Mouse (Mus musculus): ENCODE data around the gene Olfr1444. TPM values are rescaled to one million over a fixed set of nuclear protein-coding genes. Genes with fewer than 3 reads are reported as not detected.

Olfr1444 gene
- polyA plus RNA-seq (2016; fragmentation: Nextera tagmentation; extraction: Ambion mirVana) = not detected in 2 replicates

DNA sequence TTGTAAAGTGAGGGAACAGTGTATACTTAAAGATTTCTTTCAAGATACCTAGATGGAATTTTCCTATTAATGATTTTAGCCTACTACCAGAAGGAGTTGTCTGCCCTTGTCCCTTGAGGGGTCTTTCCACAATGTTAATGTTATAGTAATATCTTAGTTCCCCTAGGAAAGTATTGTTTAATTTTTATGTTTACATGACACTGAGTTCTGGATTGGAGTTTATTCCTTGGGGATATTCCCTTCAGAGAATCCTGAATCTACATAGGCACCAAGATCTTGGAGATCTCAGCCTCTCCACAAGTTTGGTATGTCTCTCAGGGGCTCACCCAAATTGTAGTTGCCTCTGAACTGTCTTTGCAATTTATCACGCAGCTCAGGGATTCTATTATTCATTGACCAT, at the start of gene Olfr1444:
TSS of gene Olfr1444 (plus strand) at position 301 of the 400 bp plus-strand sequence.
- WGBS = 60% methylated on average over 1 of the region's 1 CpGs
- no peak within 1 kb of the TSS for H3K4me3 ChIP-seq
- no peak for DNase-seq (ENCODE audit: extremely low spot score, low spot score)
- H3K27ac ChIP-seq = no peak within 1 kb of the TSS
- H3K4me1 ChIP-seq = no peaks in the 10 kb centered on the region
- no peaks in the 10 kb centered on the region for H3K36me3 ChIP-seq (replicated peaks)
- H3K9me3 ChIP-seq = peaks cover 10% of the 10 kb centered on the region
- no peaks in the 10 kb centered on the region for H3K27me3 ChIP-seq (ENCODE audit: poor library complexity, severe bottlenecking)

DNA sequence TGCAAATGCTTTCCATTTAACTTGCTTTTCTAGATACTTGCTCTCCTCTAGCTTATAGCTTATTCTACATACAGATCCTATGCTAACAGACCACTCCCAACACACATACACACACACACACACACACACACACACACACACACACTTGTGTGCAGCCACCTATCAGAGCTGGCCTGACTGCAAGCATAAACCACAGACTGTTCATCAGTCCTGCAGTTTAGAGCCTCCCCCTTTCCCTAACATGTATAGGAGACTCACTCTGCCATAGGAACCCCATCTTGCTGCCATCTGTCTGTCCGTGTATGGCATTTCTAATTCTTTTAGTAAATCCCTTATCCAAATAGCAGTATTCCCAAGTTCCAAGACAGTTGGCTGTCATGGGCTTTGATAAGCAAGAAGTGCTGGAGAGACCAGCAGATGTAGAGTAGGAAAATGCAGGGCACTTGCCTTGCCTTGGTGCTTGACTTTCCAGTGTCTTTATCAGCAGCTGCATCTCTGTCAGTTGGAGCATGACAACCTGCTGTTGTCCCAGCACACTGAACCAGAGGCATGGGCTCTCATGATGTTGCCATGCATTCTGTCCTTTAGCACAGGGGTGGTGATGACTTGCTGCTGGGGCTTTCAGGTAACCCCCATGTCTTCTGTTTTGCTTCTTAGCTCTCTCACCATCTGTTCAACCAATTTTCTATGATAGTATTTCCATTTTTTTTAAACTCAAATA, 44.3 kb upstream of the Olfr1444 start:
- Histone ChIP-seq H3K9me3 (no peaks in the 10 kb centered on the region), H3K27me3 (ENCODE audit: poor library complexity, severe bottlenecking) (no peaks in the 10 kb centered on the region), H3K36me3 (replicated peaks) (no peaks in the 10 kb centered on the region), H3K27ac (no peak overlapping the region), H3K4me1 (no peaks in the 10 kb centered on the region), H3K4me3 (no peak overlapping the region)
- no peak for DNase-seq (ENCODE audit: extremely low spot score, low spot score)
- WGBS = 78% methylated on average over 1 of the region's 1 CpGs

DNA sequence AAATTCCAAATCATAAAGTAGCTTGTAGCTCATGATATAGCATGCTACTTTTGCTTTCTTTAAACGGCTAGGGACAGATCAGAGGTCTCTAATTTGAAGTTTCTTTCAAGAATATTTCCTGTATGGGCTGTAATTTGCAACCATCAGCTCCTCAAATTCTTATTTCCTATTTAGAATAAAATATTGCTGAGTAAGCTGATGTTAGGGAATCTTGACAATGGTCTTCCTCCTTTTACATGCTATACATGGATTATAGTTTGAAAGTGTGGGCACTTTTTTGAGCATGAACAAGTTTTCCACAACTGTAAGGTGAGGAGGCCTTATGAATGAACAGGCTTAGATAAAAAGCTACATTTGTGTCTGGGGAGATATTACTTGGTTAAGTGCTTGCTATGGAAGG, 43.2 kb upstream of the Olfr1444 start:
- WGBS = 71% methylated on average over 1 of the region's 1 CpGs
- H3K9me3 ChIP-seq = no peaks in the 10 kb centered on the region
- no peak overlapping the region for H3K4me3 ChIP-seq
- no peaks in the 10 kb centered on the region for H3K4me1 ChIP-seq
- no peak overlapping the region for H3K27ac ChIP-seq
- no peaks in the 10 kb centered on the region for H3K36me3 ChIP-seq (replicated peaks)
- no peaks in the 10 kb centered on the region for H3K27me3 ChIP-seq (ENCODE audit: poor library complexity, severe bottlenecking)
- DNase-seq (ENCODE audit: extremely low spot score, low spot score) = no peak

DNA sequence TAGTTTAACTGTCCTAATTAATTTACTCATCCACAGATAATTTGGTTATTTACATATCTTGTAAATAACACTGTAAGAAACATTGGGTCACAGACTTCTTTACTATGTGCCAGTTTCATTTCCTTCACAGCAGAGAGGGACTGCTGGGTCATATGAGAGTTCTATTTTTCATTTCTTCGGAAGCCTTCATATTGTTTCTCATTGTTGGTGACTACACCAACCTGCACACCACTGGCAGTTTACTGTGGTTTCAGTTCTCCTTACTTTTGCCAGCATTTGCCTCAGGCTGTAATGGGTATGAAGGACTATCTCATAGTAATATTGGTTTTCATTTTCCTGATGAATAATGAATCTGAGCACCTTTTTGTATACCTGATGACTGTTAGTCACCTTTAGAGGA, 38.6 kb upstream of the Olfr1444 start:
- no peak for DNase-seq (ENCODE audit: extremely low spot score, low spot score)
- no peak overlapping the region for H3K27ac ChIP-seq
- no peaks in the 10 kb centered on the region for H3K36me3 ChIP-seq (replicated peaks)
- H3K27me3 ChIP-seq (ENCODE audit: poor library complexity, severe bottlenecking) = no peaks in the 10 kb centered on the region
- 93% methylated on average over 1 of the region's 1 CpGs for WGBS
- H3K4me1 ChIP-seq = no peaks in the 10 kb centered on the region
- H3K4me3 ChIP-seq = no peak overlapping the region
- no peaks in the 10 kb centered on the region for H3K9me3 ChIP-seq

DNA sequence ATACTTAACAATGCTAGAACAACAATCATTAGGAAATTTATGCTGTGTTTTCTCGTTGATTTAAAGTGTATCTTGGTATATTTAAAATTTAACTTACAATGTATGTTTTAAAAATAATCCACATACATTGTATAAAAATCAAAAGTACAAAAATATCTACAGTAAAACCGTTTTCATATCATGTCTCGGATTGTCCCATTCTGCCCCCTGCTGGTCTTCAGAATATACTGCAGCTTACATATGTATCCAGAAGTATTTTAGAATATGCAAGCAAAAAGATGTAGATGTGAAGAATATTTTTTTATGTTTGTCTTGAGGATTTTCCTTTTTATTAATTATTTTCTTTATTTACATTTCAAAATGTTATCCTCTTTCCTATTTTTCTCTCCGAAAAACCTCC, 36.7 kb upstream of the Olfr1444 start:
- DNase-seq (ENCODE audit: extremely low spot score, low spot score) = no peak
- H3K36me3 ChIP-seq (replicated peaks) = no peaks in the 10 kb centered on the region
- no peak overlapping the region for H3K4me3 ChIP-seq
- H3K9me3 ChIP-seq = no peaks in the 10 kb centered on the region
- H3K27me3 ChIP-seq (ENCODE audit: poor library complexity, severe bottlenecking) = no peaks in the 10 kb centered on the region
- no peaks in the 10 kb centered on the region for H3K4me1 ChIP-seq
- WGBS = 32% methylated on average over 4 of the region's 4 CpGs
- no peak overlapping the region for H3K27ac ChIP-seq

DNA sequence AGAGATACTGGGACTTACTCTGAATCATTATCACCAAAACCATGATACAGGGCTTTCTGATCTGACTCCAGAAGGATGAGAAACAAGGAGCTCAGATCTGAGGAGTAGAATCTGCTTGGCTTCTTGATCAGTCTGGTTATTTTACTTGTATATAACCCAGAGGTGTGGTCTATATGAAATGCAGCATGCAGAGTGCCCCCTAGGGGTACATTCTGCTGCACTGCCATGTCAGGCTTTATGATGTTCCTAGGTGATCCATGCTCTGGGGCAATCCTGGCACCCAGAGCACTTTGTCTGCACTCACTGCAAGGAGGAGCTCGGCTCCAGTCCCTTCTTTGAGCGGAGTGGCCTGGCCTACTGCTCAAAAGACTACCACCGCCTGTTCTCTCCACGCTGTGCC, 32.5 kb upstream of the Olfr1444 start:
- Histone ChIP-seq H3K27ac (no peak overlapping the region), H3K4me1 (no peaks in the 10 kb centered on the region), H3K4me3 (no peak overlapping the region), H3K27me3 (ENCODE audit: poor library complexity, severe bottlenecking) (no peaks in the 10 kb centered on the region), H3K36me3 (replicated peaks) (no peaks in the 10 kb centered on the region), H3K9me3 (no peaks in the 10 kb centered on the region)
- WGBS = 70% methylated on average over 4 of the region's 4 CpGs
- DNase-seq (ENCODE audit: extremely low spot score, low spot score) = no peak

DNA sequence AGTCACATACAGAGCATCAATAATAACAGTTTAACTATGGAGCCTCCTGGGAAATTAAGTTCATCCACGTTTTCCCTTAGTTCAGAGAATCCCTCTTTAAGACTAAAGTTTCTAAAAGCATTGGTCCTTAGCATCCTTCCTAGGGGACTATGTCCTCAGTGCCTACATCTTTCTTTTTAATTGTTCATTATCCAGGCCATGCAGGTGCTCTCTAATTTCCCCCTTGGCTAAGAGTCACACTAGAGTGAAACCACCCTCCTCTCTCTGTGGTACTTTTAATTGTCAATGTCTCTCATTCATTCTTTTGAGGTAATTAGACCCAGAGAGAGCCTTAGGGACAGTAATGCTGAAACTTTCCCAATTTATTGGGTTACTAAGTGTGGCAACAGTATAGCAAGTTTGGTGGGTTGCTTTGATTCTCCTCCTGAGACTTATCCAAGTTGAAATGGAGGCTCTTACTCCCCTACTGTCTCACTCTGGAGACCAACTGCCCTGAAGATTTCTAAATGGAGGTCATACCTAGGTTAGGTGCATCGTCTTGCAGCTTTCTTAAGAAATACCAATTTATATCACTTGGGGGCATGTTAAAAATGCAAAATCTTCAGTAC, 26.2 kb upstream of the Olfr1444 start:
- Histone ChIP-seq H3K36me3 (replicated peaks) (no peaks in the 10 kb centered on the region), H3K27ac (no peak overlapping the region), H3K27me3 (ENCODE audit: poor library complexity, severe bottlenecking) (no peaks in the 10 kb centered on the region), H3K4me1 (no peaks in the 10 kb centered on the region), H3K9me3 (no peaks in the 10 kb centered on the region), H3K4me3 (no peak overlapping the region)
- WGBS = 71% methylated on average over 2 of the region's 2 CpGs
- no peak for DNase-seq (ENCODE audit: extremely low spot score, low spot score)

DNA sequence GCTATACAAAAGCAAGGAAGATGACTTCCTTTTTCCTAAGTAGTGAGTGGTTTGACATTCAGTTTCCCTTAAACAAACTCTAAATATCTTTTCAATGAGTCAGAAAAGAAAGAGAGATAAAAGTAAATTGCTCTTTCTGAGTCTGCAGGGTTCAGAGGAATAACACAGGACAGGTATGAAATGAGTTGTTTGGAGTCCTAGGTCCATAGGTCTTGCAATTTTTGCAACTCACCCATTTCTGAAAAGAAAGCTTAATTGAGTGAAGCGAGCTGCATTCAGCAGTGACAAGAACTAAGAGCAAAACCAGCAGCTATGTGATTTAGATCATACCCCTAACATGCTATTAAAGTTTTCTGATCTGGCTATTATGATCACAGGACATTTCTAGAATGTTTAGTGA, 25.5 kb upstream of the Olfr1444 start:
- H3K36me3 ChIP-seq (replicated peaks) = no peaks in the 10 kb centered on the region
- no peaks in the 10 kb centered on the region for H3K27me3 ChIP-seq (ENCODE audit: poor library complexity, severe bottlenecking)
- H3K4me3 ChIP-seq = no peak overlapping the region
- no peaks in the 10 kb centered on the region for H3K9me3 ChIP-seq
- DNase-seq (ENCODE audit: extremely low spot score, low spot score) = no peak
- no peak overlapping the region for H3K27ac ChIP-seq
- 74% methylated on average over 1 of the region's 1 CpGs for WGBS
- no peaks in the 10 kb centered on the region for H3K4me1 ChIP-seq

DNA sequence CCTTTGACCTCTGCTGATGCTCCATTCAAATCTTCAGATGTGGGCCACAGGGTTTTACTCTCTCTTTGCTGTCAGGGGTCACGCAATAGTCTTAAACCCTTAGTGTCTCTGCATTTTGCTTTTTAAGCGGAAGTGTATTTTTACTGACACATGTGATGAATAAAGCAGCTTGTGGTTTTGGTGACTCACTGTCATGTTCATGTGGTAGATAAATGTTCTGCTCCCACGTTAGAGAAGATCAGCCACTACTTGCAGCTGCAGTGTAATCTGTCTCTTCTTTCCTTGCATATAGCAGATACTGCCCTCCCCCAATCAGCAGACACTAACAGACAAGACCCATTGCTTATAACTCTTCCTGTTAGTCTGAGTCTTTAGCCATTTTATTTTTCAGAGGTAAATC, 23.5 kb upstream of the Olfr1444 start:
- H3K27ac ChIP-seq = no peak overlapping the region
- DNase-seq (ENCODE audit: extremely low spot score, low spot score) = no peak
- no peaks in the 10 kb centered on the region for H3K4me1 ChIP-seq
- H3K9me3 ChIP-seq = no peaks in the 10 kb centered on the region
- no peak overlapping the region for H3K4me3 ChIP-seq
- H3K27me3 ChIP-seq (ENCODE audit: poor library complexity, severe bottlenecking) = no peaks in the 10 kb centered on the region
- 89% methylated on average over 3 of the region's 3 CpGs for WGBS
- H3K36me3 ChIP-seq (replicated peaks) = no peaks in the 10 kb centered on the region

DNA sequence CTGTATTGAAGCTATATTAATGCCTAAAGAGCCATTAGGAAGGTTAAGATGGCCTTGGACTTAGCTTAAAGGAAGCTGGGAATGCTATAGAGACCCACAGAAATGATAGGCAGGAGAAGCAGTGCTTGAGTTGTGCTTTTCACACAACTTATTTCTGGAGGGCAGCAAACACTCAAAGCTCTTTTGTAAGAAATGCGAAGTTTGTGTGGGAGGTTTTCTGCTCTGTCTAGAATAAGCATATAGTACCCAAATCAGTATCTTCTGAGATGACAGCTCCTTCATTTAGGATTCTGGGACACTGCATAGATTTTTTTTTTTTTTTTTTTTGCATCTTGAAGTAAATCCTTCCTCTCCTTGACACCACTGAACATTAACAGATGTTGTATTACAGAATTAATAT, 18.6 kb upstream of the Olfr1444 start:
- Histone ChIP-seq H3K4me1 (no peaks in the 10 kb centered on the region), H3K27ac (no peak overlapping the region), H3K4me3 (no peak overlapping the region), H3K36me3 (replicated peaks) (no peaks in the 10 kb centered on the region), H3K9me3 (no peaks in the 10 kb centered on the region), H3K27me3 (ENCODE audit: poor library complexity, severe bottlenecking) (no peaks in the 10 kb centered on the region)
- 95% methylated on average over 1 of the region's 1 CpGs for WGBS
- no peak for DNase-seq (ENCODE audit: extremely low spot score, low spot score)

DNA sequence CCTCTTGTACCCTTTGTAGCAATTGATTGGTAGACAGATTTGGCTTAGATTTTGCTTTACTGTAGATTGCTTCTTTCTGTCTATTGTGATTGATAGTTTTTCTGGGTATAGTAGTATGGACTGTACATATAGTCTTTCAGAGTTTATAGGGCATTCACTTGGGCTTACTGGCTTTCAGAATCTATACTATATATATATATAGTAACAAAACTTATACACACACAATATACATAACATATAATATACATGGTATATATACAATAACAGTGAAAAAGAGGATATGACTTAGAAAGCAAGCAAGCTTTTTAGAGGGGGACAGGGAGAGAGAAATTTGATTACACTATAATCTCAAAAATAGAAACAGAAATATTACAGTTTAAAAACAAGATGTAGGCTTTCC, 10.7 kb upstream of the Olfr1444 start, which contains the start of gene Gm5244:
TSS of gene Gm5244 (plus strand) at position 301 of the 400 bp plus-strand sequence.
- no peaks in the 10 kb centered on the region for H3K4me1 ChIP-seq
- H3K4me3 ChIP-seq = no peak within 1 kb of the TSS
- H3K27ac ChIP-seq = no peak within 1 kb of the TSS
- no peaks in the 10 kb centered on the region for H3K9me3 ChIP-seq
- DNase-seq (ENCODE audit: extremely low spot score, low spot score) = no peak
- no peaks in the 10 kb centered on the region for H3K27me3 ChIP-seq (ENCODE audit: poor library complexity, severe bottlenecking)
- H3K36me3 ChIP-seq (replicated peaks) = no peaks in the 10 kb centered on the region

DNA sequence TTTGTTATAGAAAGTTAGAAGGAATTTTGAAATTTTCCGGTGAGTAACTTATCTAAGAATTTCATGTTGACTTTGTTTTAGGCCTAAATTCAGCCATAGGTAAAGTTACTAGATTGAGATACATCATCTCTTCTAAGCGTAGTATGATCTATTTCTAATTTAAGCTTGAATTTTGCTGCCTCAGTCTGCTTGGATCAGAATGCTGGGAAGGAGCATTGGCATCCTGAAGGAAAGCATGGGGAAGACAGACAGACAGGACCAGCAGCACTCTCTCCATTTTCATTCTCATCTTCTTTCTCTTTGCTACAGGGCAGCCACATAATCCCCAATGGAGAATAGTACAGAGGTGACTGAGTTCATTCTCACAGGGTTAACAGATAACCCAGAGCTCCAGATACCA, 26.5 kb downstream of the Olfr1444 start, which contains the start of gene Olfr1445:
TSS of gene Olfr1445 (plus strand) at position 301 of the 400 bp plus-strand sequence.
- no peaks in the 10 kb centered on the region for H3K4me1 ChIP-seq
- H3K27ac ChIP-seq = no peak within 1 kb of the TSS
- 88% methylated on average over 2 of the region's 2 CpGs for WGBS
- H3K9me3 ChIP-seq = peaks cover 10% of the 10 kb centered on the region; the same call in 1 of the 2 replicates
- H3K27me3 ChIP-seq (ENCODE audit: poor library complexity, severe bottlenecking) = no peaks in the 10 kb centered on the region
- H3K4me3 ChIP-seq = no peak within 1 kb of the TSS
- H3K36me3 ChIP-seq (replicated peaks) = no peaks in the 10 kb centered on the region
- DNase-seq (ENCODE audit: extremely low spot score, low spot score) = no peak

DNA sequence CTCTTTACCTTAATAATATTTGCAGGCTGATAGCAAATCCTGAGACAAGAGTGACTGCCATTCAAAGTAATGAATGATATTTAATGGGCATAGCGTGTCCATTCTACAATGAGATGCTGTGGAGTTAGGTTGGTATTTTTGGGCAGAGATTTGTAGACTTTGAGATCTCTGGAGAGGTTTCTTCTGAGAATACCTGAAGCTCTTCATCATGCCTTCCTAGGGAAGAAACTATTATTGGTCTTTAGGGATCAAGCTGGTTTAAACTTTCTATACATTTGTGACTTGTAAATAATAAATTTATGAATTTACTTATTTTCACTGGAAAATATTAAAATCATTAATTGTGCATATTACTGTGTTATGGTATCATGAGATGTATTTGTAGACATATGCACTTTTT, 36.3 kb downstream of the Olfr1444 start, which contains the start of gene Olfr1446:
TSS of gene Olfr1446 (minus strand) at position 101 of the 400 bp plus-strand sequence.
- peaks cover 3% of the 10 kb centered on the region; the same call in 1 of the 2 replicates for H3K9me3 ChIP-seq
- H3K27ac ChIP-seq = no peak within 1 kb of the TSS
- WGBS = 76% methylated on average over 1 of the region's 1 CpGs
- no peaks in the 10 kb centered on the region for H3K27me3 ChIP-seq (ENCODE audit: poor library complexity, severe bottlenecking)
- H3K4me3 ChIP-seq = no peak within 1 kb of the TSS
- H3K4me1 ChIP-seq = no peaks in the 10 kb centered on the region
- no peak for DNase-seq (ENCODE audit: extremely low spot score, low spot score)
- H3K36me3 ChIP-seq (replicated peaks) = no peaks in the 10 kb centered on the region

Measured in forebrain, embryonic 10.5 days (tissue).